Mouse (Mus musculus): ENCODE measurements at regions not wholly inside any gene's neighbourhood (a gene's known extent, or its start where the extent isn't known, plus 50 kb on each side); places are given as distances from the start of the nearest gene placed in this dataset.

DNA sequence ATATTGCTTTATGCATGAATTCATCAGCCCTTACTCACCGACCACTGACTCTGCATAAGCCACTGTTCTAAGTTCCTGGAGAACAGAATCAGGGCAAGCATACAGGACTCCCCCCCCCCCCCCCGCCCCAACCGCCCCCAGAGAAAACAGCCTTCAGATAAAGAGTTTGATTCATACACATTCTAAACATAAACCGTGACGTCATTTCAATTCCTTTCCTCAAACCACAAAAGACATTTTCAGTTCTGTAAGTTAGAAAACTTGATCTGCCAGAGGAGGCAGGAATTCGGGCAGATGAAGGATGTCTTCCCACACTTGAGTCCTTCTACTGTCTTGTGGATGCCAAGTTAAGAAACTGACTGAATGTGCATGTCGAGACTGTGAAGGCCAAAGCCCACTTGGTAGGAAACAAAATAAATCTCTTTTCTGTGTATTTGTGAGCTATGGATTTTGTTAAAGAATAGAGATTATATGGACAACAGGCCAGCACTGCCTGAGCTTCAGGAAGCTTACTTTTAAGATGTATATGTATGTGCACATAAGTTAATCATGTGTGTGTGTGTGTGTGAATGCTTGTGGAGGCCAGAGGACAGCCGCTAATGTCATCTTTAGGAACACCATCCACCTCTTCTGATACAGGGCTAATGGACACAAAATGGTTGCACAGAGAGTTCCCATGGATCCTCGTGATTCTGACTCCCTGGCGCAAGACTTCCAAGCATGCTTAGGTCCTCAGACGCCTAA, 202.4 kb downstream of the Sox4 start:
- DNase-seq = no peak

DNA sequence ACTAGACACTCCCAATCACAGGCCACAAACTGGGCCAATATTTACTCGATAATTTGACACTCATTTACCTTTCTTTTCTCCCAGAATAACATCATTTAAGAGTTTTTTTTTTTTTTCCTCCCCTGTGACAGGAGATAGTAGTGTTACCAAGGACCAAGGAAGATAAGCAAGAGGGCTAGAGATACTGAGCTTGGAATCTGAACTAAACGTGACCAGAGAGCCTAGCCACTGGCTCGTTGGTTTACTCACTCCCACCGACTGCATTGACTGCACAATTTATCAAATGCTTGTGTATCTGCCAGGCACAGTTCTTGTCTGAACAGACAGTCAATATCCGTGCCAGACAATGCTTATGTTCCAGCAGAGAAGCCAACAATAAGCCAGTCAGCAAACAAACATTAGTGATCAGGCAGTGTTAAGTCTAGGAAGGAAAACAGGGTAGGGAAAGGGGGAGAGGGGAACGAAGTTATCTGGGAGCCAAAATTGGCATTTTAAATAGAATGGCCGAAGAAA, 213.3 kb downstream of the Sox4 start:
- no peak for DNase-seq

DNA sequence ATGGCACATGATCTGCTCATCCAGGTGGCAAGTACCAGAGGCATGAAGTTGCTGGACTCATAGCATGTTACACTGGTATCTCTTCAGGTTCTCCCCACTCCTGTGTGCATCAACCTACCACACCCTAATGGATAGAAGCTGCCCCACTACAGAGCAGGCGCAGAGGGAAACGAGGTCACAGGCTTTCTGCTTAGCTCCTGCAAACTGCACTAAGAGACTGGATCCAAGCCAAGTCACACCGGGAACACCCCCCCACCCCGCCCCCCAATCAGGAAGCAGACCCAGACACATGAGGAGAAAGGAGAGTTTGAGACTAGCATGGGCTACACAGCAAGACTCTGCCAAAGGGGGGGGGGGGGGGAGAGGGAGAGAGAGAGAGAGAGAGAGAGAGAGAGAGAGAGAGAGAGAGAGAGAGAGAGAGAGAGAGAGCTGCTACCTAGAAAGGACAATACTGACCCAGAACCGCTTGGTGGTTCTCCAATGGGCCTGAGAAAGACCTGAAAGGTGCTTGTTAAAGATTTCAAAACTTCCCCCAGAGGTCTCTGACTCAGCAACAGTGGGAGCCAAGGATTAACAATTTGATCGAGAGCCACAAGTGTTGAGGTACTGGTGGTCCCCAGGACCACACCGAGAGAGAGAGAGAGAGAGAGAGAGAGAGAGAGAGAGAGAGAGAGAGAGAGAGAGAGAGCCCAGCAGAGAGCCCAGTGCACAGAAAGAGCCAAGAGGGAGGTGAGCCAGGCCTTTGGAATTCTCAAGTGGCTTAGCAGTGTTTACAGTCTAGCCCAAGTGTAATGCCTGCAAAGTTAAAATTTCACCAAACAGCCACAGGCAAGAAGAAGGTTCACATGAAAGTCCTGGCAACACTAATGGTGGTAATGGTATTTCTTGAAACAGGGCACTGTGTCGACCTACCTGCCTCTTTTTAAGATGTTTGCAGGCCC, 215.1 kb downstream of the Sox4 start:
- peak in 1 of 2 experiments; percentile 19 for DNase-seq

DNA sequence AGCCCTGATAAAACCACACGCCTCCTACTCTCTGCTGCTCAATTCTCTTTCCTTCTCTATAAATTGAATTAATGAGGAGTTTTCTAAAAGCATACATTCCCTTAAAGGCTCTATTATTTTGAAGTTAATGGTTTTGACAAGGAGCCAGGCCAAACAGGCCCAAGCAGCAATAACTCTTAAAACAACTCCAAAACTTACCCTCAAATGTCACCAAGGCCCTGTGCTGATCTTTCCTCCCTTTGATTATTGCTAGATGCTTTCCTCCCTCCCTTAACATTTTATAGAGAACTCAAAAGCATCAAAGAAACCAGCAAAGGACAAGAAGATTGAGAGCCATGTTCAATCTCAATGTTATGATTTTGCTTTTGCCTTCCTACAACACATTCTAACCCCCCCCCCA, 221.0 kb downstream of the Sox4 start:
- no peak for DNase-seq

DNA sequence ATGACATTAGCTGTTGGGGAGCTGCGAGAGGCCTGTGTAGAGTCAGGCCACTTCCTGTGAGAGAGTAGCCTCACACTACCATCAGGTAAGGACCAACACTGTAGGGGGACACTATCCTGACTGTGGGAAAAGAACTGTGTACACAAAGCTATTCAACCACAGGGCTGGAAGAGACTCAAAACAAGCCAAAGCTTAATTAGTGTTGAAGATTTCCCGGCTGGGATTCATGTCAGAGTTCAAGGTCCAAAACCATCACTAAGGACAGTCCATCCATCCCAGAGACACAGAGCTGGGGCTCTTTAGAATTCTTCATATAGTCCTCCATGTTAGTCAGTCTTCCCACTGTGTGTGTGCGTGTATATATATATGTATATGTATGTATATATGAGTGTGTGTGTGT, 221.5 kb downstream of the Sox4 start:
- DNase-seq = no peak

DNA sequence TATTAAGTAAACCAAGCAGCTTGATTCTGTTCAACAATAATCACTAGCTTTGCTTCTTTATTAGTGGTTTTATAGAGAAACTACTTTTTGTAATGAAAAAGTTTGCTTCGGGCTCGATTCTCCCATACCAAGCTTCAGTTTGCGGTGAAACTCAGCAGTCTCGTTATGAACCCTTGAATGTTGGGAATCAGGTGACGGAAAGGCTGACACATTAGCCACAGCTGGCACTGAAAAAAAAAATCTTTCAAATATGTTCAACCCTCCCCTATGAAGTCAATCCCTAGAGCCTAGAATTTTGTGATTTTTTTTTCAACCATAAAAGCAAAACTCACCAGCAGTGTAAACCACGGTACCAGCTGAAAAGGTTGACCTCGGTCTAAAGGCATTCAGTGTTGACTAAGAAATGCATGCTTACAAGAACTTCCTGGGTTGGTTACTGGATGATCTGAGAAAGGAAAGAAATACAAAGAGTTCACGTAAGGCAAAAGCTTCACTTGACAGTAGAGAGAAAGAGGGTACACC, 223.4 kb downstream of the Sox4 start:
- DNase-seq = no peak

DNA sequence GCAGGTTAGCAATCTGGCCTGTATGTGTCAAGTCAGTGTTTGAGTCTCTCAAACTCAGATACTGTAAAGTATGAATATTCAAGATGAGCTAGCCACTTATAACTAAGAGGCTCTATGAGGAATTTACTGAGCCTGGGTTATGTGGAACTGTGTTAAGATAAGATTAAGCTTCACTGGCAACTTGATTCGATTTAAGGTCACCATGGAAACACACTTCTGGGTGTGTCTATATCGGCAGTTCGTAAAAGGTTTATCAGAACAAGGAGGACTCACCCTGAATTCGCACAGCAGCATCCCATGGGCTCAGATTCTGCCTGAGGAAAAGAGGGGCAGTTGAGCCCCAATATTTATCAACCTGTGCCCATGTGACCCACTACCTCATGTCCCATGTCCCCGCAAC, 224.7 kb downstream of the Sox4 start:
- DNase-seq = no peak

DNA sequence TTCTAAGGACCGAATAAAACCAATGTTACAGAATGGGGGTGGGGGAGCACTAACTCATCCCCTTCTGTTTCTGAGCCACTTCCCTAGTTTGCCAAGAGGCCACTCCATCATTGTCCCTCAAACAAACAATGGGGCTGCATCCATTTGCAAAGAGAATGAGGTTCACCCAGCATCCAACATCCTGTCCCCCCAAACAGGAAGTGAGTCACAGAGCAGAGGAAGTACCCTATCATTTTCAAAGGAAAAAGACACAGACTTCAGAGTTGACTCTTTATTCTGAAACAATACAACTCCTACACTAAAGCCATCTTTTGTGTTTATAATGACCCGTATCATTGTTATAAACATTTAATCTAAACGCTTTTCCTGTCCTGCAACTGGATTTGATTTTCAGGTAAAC, 229.2 kb downstream of the Sox4 start:
- peak in 1 of 2 experiments; percentile 17 for DNase-seq

DNA sequence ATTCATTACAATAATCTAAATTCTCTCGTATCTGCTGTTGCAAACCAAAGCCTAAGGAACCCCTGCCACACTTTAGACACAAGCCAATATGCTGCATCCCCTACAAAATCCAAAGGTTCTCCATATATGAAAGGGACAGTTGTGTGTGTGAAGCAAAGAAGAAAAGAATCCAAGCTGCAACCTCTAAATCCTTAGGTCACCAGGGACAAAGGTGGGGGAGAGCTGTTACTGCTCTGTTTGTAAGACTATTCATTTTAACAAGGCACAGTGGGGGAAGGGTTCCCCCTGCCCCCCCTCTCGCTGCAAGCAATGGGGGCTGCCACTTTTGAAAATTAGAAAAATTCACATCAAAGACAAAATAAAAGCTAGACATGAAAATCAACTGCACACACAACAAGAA, 231.4 kb downstream of the Sox4 start:
- DNase-seq = no peak

DNA sequence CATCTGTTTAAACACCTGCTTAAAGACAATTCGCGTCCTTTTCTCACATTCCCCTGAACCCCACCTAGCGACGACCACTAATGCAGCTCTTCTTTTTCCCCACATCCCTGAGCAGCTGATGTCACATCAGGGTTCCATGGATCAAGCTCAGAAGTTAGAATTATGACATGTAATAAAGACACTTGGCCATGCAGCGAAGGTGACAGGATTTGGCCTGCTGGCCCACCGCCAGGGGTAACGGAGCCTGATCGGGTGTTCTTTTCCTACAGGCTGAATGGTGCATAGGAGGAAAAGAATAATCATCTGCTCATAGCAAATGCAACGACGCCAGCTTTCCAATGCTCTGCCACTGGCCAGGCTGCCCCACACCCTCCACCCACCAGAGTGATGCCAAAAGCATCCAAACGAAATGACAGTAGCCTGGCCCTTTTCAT, 231.9 kb downstream of the Sox4 start:
- peak; percentile 50 to 57 for DNase-seq

DNA sequence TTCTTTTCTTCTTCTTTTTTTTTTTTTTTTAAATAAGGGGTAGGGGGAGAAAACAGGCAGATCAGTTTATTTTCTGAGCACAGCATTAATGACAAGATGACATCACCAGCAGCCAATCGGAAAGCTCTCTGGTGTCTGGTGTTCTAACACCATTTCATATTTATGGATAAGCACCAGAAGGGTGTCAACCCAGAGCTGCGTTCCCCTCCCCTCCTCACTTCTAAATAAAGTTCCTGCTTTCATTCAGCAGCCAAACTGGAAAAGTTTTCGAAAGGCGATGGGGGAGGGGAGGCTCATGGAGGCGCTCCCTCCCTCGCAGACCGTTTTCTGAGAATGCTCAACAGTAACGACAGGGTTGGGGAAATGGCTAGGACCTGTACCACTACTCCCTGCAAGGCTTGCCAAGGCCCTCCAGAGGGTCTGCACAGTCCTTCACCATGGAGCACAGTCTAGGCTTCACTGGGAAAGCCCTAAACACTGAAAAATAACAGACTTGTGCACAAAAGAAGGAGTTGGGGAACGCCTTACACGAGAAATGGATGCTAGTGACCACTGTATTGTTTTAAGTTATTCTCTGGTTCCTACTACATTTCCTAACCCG, 232.8 kb downstream of the Sox4 start:
- peak in 1 of 2 experiments; percentile 51 for DNase-seq

DNA sequence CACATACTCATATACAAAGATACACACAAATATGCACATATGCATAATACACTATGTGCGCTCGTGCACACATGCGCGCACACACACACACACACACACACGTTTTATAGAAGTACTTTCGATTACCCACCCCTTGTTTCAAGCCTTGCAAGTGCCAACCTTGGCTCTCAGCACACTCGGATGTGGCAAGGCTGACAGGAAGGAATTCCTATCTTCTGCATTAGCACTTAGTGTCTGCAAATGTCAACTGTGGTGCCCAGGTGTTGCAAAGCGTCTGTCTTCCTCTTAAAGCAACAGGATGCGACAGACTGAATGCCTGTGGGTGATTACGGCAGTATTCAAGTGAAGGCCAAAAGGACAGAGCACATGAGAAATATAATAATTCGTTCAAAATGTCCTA, 233.3 kb downstream of the Sox4 start:
- no peak for DNase-seq

DNA sequence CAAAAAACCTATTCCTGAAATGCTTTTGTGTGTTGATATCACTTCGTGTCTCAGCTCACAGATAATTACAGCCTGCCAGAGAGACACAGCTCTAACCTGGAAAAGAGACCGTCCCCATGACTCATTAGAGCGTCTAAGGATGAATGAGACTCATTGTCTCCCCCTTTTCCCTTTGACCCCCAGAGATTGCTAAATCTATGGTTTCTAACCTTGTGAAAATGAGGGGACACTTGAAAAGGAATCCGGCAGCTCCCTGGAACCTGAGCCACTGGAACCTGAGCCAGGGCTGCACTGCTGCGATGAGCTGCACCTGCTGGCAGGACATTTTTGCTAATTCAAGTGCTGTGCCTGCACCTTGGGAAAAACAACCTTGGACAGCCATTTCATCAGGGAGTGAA, 234.6 kb downstream of the Sox4 start:
- no peak for DNase-seq

DNA sequence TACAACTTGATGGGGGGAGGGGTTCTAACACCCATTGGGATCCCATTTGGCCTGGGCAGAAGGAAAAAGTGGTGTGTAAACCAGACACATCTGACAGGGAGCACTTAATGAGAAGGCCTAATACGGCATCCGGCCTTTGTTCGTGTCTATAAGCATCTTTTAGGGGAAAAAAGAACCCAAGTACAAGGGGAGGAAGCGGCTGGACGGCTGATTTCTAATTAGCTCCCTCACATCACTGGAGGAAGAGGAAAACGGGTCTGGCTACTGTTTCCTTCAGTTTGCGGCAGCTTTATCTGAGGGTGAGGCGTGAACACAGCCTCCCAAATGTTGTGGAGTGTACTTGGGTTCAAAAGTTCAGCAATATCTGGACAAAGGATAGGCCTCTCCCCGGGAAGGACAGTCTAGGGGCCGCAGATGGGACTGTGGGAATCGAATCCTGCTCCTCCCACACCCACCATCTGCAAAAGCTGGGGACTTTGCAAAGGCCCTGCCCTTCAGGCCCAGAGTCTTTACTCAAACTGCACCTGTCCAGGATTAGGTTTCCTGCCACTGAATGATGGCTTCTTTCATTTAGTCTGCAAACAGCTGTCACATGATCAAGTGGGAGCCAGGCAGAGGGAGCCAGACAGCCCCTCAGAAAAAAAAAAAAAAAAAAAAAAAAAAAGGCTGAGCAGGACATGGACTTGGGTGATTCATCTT, 235.2 kb downstream of the Sox4 start:
- DNase-seq = peak; percentile 30 to 60

DNA sequence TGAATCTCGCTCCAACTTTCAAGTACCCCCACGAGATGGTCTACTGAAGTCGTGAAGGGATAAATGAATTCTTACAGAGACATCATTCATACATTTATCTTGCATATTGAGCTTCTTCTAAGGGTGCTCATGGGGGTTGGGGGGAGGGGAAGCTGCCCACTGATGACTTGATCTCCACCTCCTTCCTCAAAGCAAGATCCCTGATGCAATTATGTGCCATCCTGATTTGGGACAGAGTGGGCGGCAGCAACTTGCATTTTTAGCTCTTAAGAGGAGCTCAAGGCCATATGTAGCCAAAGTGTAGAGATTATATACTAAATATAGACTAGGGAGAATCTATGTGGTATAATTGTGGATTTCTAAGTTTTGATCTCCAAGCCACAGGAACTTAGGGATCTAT, 236.1 kb downstream of the Sox4 start:
- DNase-seq = no peak

DNA sequence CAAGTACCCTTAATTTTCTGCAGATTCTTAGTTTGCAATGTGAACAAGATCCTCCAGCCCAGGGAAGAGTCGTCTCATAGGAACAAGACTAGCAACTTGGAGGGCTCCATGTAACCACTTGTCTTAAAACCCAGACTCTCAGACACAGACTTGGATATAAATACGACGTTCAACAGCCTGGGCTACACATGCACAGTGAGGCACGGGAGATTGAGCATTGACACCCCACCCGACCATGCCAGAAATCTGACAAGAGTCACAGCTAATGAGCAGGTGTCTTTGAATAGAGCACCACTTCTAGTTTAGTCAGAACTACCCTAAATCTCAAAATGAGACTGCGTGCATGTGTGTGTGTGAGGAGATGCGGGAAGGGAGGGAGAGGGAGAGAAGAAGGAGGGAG, 243.5 kb downstream of the Sox4 start:
- no peak for DNase-seq

DNA sequence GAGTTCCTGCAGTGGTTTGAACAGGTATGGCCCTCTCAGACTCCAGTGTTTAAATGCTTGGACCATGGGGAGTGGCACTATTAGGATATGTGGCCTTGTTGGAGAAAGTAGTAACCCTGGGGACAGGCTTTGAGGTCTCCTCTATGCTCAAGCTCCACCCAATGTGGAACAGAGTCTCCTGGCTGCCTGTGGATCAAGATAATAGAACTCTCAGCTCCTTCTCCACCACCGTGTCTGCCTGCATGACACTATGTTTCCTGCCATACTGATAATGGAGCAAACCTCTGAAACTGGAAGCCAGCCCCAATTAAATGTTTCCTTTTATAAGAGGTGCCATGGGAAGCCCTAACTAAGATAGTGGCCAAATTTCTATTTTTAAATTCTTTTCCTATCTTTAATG, 252.2 kb downstream of the Sox4 start:
- no peak for DNase-seq

DNA sequence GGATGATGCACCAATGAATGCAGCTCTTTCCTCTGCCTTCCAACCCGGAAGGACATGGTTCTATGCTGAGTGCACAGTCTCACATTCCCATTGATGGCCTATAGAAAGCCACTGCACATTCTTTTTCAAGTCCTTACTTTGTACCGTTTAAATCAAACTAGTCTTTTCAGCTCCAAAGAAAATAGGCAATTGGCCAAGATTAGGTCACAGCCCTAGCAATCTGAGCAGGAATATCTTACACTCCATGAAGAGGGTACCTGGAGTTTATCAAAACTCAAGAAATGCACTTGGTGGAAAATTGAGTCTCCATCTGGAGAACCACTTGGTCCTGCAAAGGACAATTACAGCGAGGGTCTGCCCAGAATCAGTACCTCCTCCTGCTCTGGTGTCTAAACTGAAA, 253.4 kb downstream of the Sox4 start:
- DNase-seq = no peak

DNA sequence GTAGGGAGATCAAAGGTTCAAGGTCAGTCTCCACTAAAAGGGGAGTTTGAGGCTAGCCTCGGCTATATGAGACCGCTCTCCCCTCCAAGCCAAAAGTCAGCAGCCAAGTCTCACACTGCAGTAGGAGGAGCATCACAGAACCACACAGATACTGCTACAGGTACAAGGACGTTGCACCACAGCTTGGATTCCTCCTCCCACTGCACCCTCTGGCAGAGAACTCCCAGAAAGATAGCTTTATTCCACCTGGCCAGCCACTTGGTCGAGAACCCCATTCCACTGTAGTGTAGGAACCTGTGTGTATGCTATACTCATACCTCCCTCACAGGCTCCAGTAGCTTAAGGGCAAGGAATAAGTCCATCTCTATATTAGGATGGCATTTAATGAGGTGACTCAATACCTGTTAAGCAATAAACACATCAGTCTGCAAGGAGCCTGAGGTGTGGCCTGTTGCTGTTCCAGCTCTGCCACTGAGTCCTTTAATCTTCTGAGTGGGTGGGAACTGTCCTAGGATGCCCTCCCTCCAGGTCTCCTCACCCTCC, 254.0 kb downstream of the Sox4 start:
- DNase-seq = no peak

DNA sequence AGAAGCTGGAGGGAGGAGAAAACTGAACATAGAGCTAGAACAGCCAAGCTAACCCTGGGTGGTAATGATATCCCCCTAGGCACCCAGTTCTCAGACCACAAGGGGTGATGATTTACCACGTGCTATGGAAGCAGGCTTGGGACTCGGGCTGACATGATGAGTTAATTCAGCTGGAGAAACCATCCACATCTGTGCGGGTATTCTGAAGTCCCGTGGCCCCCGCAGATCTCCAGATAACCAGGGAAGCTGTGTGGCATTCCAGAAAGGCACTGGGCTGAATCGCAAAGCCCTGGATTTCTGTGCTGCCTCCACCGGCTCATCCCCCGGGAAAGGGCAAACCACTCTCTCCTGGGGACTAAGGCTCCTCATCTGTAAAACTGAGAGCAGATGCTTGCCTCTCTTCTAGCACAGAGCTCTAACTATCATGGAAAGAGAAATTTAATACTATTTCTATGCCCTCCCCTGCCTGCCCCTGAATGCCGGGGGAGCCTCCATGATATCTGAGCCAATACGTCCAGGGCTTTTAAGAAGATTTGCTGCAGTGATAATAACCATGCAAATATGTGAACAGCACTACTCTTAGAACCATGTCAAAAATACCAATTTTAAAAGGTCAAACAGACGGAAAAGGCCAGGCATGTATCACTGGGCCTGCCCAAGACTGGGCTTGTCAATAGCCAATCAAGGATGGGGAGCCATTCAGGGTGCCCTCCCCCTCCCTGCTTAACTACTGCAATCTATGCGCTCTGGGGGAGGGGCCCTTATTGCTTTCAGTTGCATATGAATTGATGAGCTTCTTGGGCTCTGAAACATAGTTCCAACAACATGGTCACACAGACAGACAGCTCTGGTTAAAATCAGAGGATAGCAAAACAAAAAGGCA, 255.5 kb downstream of the Sox4 start:
- peak; percentile 50 to 71 for DNase-seq

DNA sequence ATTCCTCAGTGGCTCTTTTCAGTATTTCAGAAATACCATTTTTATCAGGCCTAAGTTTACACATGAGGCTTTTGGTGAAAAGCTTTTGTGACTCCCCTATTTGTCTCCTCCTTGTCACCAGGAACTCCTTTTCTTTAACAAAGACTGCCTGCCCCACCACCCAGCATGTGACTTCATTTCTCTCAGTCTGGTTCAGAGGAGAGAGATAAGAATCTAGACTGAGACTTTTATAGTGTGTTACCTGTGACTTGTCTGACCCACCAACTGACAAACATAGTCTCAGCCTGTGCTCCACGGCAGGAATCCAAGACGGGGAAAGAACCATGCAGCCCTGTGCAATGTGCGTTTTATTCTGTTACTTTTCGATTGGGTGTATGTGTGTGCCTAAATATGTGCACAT, 260.4 kb downstream of the Sox4 start:
- no peak for DNase-seq
